ENCODE assay signal across 9 mouse cellular contexts in genomic region chr8:128272866-128273344, GRCm38 (mm10).
DNase-seq lines count a peak whose midpoint lies in the region; ATAC-seq and TF ChIP-seq lines count a peak whose summit lies in the region.
"Had no signal": no experiment of that assay in that cellular context is flagged by ENCODE, and none has a peak within 500 bp of the region (broad histone marks: within the 10 kb centered on the region; RNA-seq: fewer than 3 reads in every experiment).

No protein-coding gene starts in this region.

- H3K4me2 ChIP-seq in lung, embryonic 16.5 days (ENCODE audit: low read depth, low read length): no peak overlapping the region
- H3K4me2 ChIP-seq: liver, embryonic 15.5 days had no signal

- ATAC-seq in lung, embryonic 16.5 days (ENCODE audit: low read depth): peak; percentile 78

- no peak for TF ChIP-seq CTCF in gastrocnemius, adult 2 months (IDR thresholded peaks at IDR 0.05)

- peaks cover 21% of the 10 kb centered on the region for H3K4me1 ChIP-seq in lung, embryonic 16.5 days (replicated peaks; ENCODE audit: control insufficient read depth, insufficient read depth, low read length)
- H3K4me1 ChIP-seq: liver, embryonic 15.5 days had no signal

- peak; percentile 39 to 40 for DNase-seq in left cerebral cortex, adult 18-20 months (ENCODE audit: low spot score in 2 of 2)
- DNase-seq in left cerebral cortex, adult 11 months (ENCODE audit: low spot score): no peak
- DNase-seq in adrenal gland, postnatal 10 days: peak; percentile 80
- DNase-seq in gastrocnemius, adult 2 months: peak; percentile 49
- peak; percentile 12 for DNase-seq in kidney, adult 11 months
- DNase-seq in yolk sac, embryonic 10.5 days (ENCODE audit: low spot score): no peak
- no peak for DNase-seq in retina, postnatal 1 day

- H3K27ac ChIP-seq in gastrocnemius, adult 2 months: peak overlapping the region; percentile 53
- H3K27ac ChIP-seq in lung, embryonic 16.5 days (ENCODE audit: low read length): peak overlapping the region; percentile 69
- H3K27ac ChIP-seq: liver, embryonic 15.5 days had no signal

- WGBS in lung, embryonic 16.5 days: 8% methylated on average over 3 of the region's 3 CpGs

- peak overlapping the region; percentile 8; the same call in 1 of the 2 replicates for H3K9ac ChIP-seq in lung, embryonic 16.5 days (ENCODE audit: low read length)
- H3K9ac ChIP-seq: liver, embryonic 15.5 days had no signal

- H3K9me3 ChIP-seq in lung, embryonic 16.5 days (ENCODE audit: control insufficient read depth, low read length): no peaks in the 10 kb centered on the region
- H3K9me3 ChIP-seq: liver, embryonic 15.5 days had no signal

- no peaks in the 10 kb centered on the region for H3K36me3 ChIP-seq in lung, embryonic 16.5 days (ENCODE audit: control insufficient read depth, insufficient read depth, low read length)
- H3K36me3 ChIP-seq: liver, embryonic 15.5 days had no signal

- no peaks in the 10 kb centered on the region for H3K27me3 ChIP-seq in lung, embryonic 16.5 days (ENCODE audit: control insufficient read depth, insufficient read depth, low read depth, low read length)
- H3K27me3 ChIP-seq: liver, embryonic 15.5 days had no signal

- no peak overlapping the region for H3K4me3 ChIP-seq in gastrocnemius, adult 2 months
- H3K4me3 ChIP-seq in lung, embryonic 16.5 days (ENCODE audit: low read length): no peak overlapping the region
- H3K4me3 ChIP-seq: liver, embryonic 15.5 days had no signal

- intact Hi-C loops in gastrocnemius, adult 2 months (cut with DNase I): no loop called here

Comparison
In these comparisons a context has a peak if more than half of its experiments do, and no peak if none do; other contexts are left out.
1. DNase-seq: peak in left cerebral cortex, adult 18-20 months (2 of 2), adrenal gland, postnatal 10 days (single experiment), gastrocnemius, adult 2 months (single experiment) and kidney, adult 11 months (single experiment); none in left cerebral cortex, adult 11 months (single experiment), yolk sac, embryonic 10.5 days (single experiment) and retina, postnatal 1 day (single experiment).